Mouse (Mus musculus) embryo, embryonic 10 days (tissue): Measurements from ENCODE around the gene Edem3.

ENCODE experiments used
- DNase-seq: peaks from one replicate; pipeline ENCODE4 v3.0.0-alpha.2; 2015; ENCODE audit warnings: low spot score

Gene Edem3

GRCm38 (mm10) chr1:151863135-151863796 is 108.1 kb downstream of the Edem3 start:
- DNase-seq = no peak

GRCm38 (mm10) chr1:151863797-151864147 is 108.6 kb downstream of the Edem3 start:
- no peak for DNase-seq

DNA sequence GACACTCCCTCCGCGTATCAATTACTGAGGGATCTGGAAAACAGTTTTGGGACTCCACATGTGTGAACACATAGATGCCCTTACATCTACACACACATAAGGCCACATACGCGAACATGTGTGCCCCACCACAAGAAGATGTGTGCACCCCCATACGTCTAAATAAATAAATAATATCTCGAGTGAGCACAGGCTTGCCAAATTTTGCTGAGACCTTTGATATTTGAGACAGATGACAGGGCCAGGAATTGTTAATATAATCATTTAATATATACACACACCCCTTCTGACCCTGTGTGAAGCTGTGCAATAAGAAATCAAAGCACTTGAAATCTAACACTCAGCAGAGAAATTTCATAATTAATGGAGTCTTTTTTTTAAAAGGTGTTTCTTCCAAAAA is 109.2 kb downstream of the Edem3 start:
- DNase-seq = no peak
